Mouse (Mus musculus) left cerebral cortex, postnatal 25 days (tissue): Measurements from ENCODE around the gene Glp2r. TPM values are rescaled to one million over a fixed set of nuclear protein-coding genes. Genes with fewer than 3 reads are reported as not detected.

Source experiments
- DNase-seq, 2 experiments: peaks; one replicate each; pipeline ENCODE4 v3.0.0; 2022; ENCODE audit warnings: low spot score in 2 of 2, mixed read lengths in 1 of 2
- intact Hi-C: fragments of 180-260 bp; cut with DNase I; formaldehyde crosslinking; loops from one replicate; pipeline ENCODE4 v1.15.1; 2025
- total RNA-seq, 2 experiments: library from RNA; stranded (reverse); gene quantifications; 2 replicates each; pipeline ENCODE4 v1.2.3; 2021

Gene Glp2r
- total RNA-seq, 2 experiments from 2014 or later, result 0.73 to 1.3 TPM

GRCm38 (mm10) chr11:67648651-67649407 is 122.1 kb downstream of the Glp2r start:
- intact Hi-C loops, result loop anchor here (2.0 to 10.0 kb wide), 4 partner anchors 47 to 534 kb away; no protein-coding TSS in a partner anchor
- peak; percentile 64 to 90 for DNase-seq

- intact Hi-C loops, result loop anchor here (2.0 to 10.0 kb wide), 4 partner anchors 45 to 533 kb away; no protein-coding TSS in a partner anchor
Observed at GRCm38 (mm10) chr11:67647745-67648144, 123.2 kb downstream of the Glp2r start.

GRCm38 (mm10) chr11:67644632-67645149 is 126.3 kb downstream of the Glp2r start:
- no peak for DNase-seq
- intact Hi-C loops, result loop anchor here (5.0 to 10.0 kb wide), 3 partner anchors 42 to 530 kb away; no protein-coding TSS in a partner anchor

More at GRCm38 (mm10) chr11:67647745-67648144, 123.2 kb downstream of the Glp2r start:
- DNase-seq, result peak; percentile 74 to 77

DNA sequence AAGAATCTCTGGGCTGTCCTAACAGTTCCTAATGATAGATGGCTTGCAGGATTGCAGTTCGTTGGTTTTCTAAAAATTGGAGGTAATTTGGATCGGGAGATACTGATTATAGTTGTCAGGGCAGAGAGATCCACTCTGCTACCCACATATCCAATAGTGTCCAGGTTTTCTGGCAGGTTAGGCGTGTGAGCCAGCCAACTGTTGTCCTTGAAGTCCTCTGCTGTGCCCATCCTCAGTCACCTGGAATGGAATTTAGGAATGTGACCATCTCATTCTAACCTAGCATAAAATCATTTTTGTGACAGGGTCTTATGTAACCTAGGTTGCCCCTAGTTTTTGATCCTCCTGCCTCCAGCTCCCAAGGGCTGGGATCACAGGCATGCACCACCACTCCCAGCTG is 127.5 kb downstream of the Glp2r start:
- intact Hi-C loops, result loop anchor here (10.0 kb wide), 1 partner anchor 529 kb away; no protein-coding TSS in a partner anchor
- DNase-seq, result no peak

DNA sequence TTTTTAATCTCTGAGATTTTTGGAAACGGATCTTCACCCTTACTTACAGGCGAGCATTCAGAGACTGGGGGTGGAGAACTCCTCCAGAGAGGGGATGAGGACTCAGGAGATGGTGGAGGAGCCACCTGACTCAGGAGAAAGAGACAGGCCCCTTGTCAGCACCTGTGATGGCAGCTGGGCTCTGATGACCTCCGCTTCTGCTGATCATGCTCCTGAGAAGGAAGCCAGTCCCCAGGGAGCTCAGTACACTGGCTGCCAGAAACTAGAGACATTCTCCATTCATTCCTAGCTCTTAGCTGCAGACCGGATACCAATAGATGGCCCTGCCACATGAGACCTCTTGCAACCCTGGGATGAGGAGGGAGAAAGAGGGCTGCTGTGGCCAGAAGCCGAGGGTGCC is 128.1 kb downstream of the Glp2r start:
- intact Hi-C loops, result loop anchor here (10.0 kb wide), 1 partner anchor 528 kb away; no protein-coding TSS in a partner anchor
- DNase-seq, result no peak

GRCm38 (mm10) chr11:67642421-67642820 is 128.5 kb downstream of the Glp2r start:
- intact Hi-C loops, result loop anchor here (10.0 kb wide), 1 partner anchor 528 kb away; no protein-coding TSS in a partner anchor
- DNase-seq, result no peak

DNA sequence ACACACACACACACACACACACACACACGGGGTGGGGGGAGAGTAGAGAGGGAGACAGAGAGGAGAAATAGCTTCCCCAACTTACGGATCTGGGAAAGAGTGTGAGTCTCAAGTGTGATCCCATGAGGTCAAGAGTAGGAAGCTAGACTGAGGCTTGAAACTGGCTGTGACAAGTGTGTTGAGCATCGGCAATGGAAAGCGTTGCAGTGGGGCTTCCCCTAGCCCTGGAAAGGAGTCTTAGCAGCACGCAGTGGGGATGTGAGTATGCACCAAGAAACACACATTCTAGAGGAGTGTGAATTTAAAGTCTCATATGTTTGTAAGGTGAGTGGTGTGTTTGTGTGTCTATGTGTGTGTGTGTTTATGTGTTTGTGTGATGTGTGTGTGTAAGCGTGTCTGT is 130.7 kb downstream of the Glp2r start:
- DNase-seq, result no peak
- intact Hi-C loops, result loop anchor here (10.0 kb wide), 1 partner anchor 525 kb away; no protein-coding TSS in a partner anchor

- intact Hi-C loops, result no loop called here
- DNase-seq, result no peak
Observed at GRCm38 (mm10) chr11:67638401-67638800, 132.6 kb downstream of the Glp2r start.

GRCm38 (mm10) chr11:67636905-67637586 is 133.9 kb downstream of the Glp2r start:
- DNase-seq, result no peak
- intact Hi-C loops, result no loop called here

GRCm38 (mm10) chr11:67636201-67636600 is 134.8 kb downstream of the Glp2r start:
- no peak for DNase-seq
- intact Hi-C loops, result no loop called here

DNA sequence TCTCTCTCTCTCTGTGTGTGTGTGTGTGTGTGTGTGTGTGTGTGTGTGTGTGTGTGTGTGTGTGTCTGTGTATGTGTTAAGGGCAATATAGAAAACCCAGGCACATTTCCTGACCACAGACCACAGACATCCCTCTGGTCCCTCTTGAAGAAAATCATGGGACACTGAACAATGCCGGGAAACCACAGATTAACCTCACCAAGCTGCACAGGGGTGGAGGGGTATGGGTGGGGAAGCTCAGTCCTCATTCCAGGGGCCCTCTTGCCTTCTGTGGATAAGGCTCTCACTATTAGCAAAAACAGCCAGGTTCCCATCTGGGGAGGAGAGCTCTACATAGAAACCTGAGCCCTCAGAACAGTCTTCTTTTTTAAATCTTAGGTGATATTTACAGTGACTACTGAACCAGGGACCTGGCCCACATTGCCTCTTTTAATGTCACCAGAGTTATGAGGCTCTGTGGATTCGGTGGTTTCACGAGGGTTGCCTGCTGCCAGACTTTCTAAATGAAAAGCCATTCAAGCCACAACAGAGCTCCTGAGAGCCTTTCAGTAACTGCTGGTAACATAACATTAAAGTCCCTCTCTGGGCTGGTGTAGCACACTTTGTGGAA is 137.2 kb downstream of the Glp2r start:
- DNase-seq, result no peak
- intact Hi-C loops, result no loop called here

- no peak for DNase-seq
- intact Hi-C loops, result no loop called here
Observed at GRCm38 (mm10) chr11:67632906-67633305, 138.0 kb downstream of the Glp2r start.

DNA sequence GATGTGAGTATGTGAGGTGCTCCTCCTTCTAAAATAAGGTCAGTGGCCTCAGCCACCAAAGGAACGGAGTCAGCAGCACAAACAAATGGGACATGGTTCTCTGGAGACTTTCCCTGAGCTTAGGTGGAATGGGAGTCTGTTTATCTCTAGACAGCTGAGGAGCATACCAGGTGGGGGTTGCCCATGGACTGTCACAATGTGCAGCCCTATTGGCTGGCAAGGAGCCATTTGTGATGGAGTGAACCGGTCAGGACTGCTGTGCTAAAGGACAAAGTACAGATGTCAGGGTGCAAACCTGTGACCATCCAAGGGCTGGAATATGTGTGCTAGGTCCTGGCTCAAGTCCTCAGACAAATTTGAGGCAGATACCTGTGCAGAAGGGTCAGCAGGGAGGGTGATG is 142.4 kb downstream of the Glp2r start:
- intact Hi-C loops, result no loop called here
- DNase-seq, result no peak

- intact Hi-C loops, result no loop called here
- DNase-seq, result no peak
Observed at GRCm38 (mm10) chr11:67627179-67627578, 143.8 kb downstream of the Glp2r start.

DNA sequence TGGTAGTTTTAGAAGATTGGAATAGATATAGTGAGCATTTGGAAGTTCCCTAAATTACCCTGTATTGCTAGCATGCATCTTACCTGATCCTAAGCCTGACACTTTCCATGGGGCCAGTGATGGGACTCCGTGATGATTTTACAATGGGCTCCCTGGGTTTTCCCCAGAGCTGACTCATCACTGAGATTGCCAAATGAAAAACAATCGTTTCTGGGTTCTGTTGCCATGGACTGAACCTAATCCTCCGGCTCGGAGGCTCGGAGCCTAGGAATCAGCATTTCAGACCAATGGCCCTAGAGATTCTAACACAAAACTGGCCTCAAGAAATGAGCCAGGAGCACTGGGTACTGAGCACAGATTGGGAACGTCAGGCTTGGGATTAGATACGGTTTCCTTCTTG is 148.6 kb downstream of the Glp2r start:
- DNase-seq, result no peak
- intact Hi-C loops, result no loop called here

DNA sequence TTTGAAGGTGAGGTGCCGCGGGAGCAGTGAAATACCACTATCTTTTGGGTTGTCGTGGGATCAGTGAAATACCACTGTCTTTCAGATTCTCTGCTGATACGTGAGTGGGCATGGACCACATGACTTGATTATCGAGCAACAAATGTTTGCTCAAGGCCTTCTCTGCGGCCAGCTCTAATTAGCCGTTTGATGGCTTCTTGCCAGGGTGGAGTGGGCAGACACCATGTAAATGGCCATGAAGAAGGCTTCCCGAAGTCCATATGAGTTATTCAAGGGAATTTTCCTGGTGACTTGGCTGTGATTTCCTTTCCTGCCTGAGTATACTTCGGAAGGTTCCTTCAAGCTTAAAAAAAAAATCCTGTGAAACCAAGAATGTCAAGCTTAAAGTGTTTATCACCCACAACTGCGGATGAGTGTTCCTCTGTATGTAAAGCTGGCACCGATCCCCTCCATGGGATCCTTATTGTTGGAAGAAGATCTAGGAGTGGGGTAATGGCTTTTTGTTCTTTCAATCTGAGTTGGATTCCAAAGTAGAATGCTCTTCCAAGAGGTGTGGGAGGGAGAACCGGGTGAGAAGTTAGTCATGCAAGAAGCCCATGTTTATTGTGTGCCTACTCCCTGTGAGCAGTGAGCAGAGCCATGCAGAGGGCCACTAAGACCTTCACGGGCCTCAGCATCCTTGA is 154.3 kb downstream of the Glp2r start:
- intact Hi-C loops, result loop anchor here (2.0 kb wide), 1 partner anchor 16 kb away; no protein-coding TSS in a partner anchor
- peak in 1 of 2 experiments; percentile 91 for DNase-seq

DNA sequence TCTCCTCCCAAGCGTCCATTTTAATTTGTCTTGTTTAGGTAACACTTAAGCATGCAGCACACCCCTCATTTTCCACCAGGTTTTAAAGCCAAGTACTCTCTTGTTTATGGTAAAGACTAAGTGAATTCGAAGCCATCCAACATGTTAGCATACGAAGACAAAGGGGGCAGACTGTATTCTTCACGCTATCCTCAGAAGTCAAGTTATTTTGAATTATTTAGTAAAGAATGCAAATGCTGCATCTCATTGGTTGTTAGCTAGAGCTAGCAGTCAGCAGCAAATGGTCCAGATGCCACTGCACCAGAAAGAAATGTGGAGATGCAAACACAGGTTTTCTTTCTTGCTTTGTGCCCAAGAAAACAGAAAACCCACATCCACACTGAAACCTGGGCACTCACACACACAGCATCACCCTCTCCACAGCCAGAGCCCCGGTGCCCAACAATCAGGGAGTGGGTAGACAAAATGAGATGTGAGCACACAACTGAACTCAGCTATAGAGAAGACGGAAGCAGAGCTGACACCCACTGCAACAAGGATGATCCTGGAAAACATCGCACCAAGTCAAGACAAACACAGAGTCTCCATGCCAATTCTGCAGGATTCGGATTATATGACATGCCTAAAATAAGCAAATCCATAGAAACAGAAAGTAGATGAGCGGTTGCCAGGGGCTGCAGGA is 158.7 kb downstream of the Glp2r start:
- peak in 1 of 2 experiments; percentile 39 for DNase-seq
- intact Hi-C loops, result no loop called here
